Mouse (Mus musculus) intestine, embryonic 16.5 days (tissue): ENCODE measurements at regions not wholly inside any gene's neighbourhood (a gene's known extent, or its start where the extent isn't known, plus 50 kb on each side); places are given as distances from the start of the nearest gene placed in this dataset.

ENCODE experiments used
- ATAC-seq: fragments of 200-750 bp; cut with Nextera tagmentation; 2 replicates; pipeline ENCODE4 v1.8.0; 2017; ENCODE audit warnings: moderate TSS enrichment, moderate library complexity
- H3K27ac ChIP-seq: fragments of 300-500 bp; sonication (generic); 2 replicates; pipeline ENCODE4 v1.5.1; 2014; ENCODE audit warnings: mild to moderate bottlenecking, low read length
- H3K27me3 ChIP-seq: fragments of 300-500 bp; sonication (generic); replicated peaks from 2 replicates; pipeline ENCODE4 v1.6.1; 2014; ENCODE audit warnings: low read length, control low read depth, mixed read lengths; ENCODE audit not compliant: control insufficient read depth, insufficient read depth
- H3K36me3 ChIP-seq: fragments of 300-500 bp; sonication (generic); 2 replicates; pipeline ENCODE4 v1.6.1; 2014; ENCODE audit warnings: low read length, control low read depth; ENCODE audit not compliant: control insufficient read depth, insufficient read depth
- H3K4me1 ChIP-seq: fragments of 300-500 bp; sonication (generic); 2 replicates; pipeline ENCODE4 v1.6.1; 2014; ENCODE audit warnings: low read length, control low read depth, mixed read lengths; ENCODE audit not compliant: control insufficient read depth, insufficient read depth
- H3K4me2 ChIP-seq: fragments of 300-500 bp; sonication (generic); 2 replicates; pipeline ENCODE4 v1.6.1; 2014; ENCODE audit warnings: low read depth, low read length, control low read depth
- H3K4me3 ChIP-seq: fragments of 300-500 bp; sonication (generic); 2 replicates; pipeline ENCODE4 v1.5.1; 2014; ENCODE audit warnings: mild to moderate bottlenecking, low read length
- H3K9ac ChIP-seq: fragments of 300-500 bp; sonication (generic); 2 replicates; pipeline ENCODE4 v1.6.1; 2014; ENCODE audit warnings: low read depth, low read length
- H3K9me3 ChIP-seq: fragments of 300-500 bp; sonication (generic); 2 replicates; pipeline ENCODE4 v1.6.1; 2016; ENCODE audit warnings: low read length, control low read depth; ENCODE audit not compliant: control insufficient read depth
- WGBS: fragments of 180-500 bp; shearing (Covaris S2); extraction: QIAGEN DNeasy Blood & Tissue Kit; methylation state at CpG from one replicate; pipeline ENCODE4 v1.1.7; 2014; 5-methylcytosine and 5-hydroxymethylcytosine counted together

DNA sequence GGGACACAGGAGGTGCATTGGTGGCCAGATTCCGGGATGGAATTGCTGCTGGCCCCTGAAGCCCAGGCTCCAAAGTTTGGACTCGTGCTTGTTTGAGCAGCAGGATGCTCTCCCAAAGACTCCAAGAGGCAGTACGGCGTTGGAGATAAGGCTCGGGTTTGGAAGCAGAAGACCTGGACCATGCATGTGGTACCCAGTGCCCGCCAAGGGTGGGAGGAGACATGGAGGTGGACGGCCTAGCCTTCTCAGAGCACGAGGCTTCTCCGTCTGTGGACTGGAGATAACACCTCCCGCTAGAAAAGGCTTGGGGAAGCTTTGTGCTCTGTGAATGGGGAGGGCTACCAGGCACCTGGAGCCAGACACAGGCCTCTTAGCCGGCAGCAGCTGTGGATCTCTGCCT is 271.7 kb downstream of the Rps6kc1 start:
- no peaks in the 10 kb centered on the region for H3K27me3 ChIP-seq
- no peaks in the 10 kb centered on the region for H3K36me3 ChIP-seq
- no peak overlapping the region for H3K4me2 ChIP-seq
- 83% methylated on average over 11 of the region's 11 CpGs for WGBS
- no peak overlapping the region for H3K27ac ChIP-seq
- no peak overlapping the region for H3K4me3 ChIP-seq
- no peak for ATAC-seq
- no peaks in the 10 kb centered on the region for H3K9me3 ChIP-seq
- H3K9ac ChIP-seq, result no peak overlapping the region
- H3K4me1 ChIP-seq, result no peaks in the 10 kb centered on the region

DNA sequence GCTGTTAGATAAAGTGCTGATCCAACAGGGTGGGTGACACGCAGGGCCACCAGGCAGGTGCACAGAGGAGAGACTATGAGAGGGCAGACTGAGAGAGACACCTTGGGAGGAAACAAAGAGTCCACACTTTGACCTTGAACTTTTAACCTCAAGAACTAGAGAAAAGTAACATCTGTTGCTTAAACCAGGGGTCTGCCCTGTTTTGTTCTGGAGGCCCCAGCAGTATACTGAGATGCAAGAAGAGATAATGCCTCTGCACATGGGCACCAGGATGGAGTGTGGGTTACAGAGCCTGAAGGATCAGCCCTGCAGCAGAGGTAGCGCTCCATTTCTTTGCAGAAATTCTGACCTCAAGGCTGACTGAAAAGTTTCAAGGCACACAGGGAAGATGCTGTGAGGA is 276.6 kb downstream of the Rps6kc1 start:
- ATAC-seq, result no peak
- H3K4me1 ChIP-seq, result no peaks in the 10 kb centered on the region
- H3K9ac ChIP-seq, result no peak overlapping the region
- H3K4me3 ChIP-seq, result no peak overlapping the region
- no peaks in the 10 kb centered on the region for H3K36me3 ChIP-seq
- H3K9me3 ChIP-seq, result no peaks in the 10 kb centered on the region
- WGBS, result 85% methylated on average over 2 of the region's 2 CpGs
- H3K4me2 ChIP-seq, result no peak overlapping the region
- H3K27ac ChIP-seq, result no peak overlapping the region
- H3K27me3 ChIP-seq, result no peaks in the 10 kb centered on the region

DNA sequence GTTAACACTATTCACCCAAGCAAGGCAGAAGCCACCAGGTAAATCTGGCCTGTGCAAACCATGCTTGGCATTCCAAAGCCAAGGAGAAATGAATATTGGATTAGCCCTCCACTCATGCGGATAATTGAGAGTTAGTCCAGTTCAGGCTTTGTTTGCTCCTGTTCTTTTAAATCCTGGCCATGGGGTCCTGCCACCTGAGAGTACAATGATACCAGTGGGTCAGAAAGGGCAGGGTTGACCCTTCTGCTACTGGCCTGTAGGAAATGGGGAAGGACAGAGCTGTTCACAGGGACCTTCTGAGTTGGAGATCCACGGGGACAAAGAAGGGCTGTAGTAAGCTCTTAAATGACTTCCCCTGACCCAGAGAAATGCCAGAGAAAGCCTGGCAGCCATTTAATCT is 279.9 kb downstream of the Rps6kc1 start:
- H3K4me3 ChIP-seq, result no peak overlapping the region
- 65% methylated on average over 2 of the region's 2 CpGs for WGBS
- no peaks in the 10 kb centered on the region for H3K9me3 ChIP-seq
- no peak overlapping the region for H3K9ac ChIP-seq
- ATAC-seq, result no peak
- H3K4me2 ChIP-seq, result no peak overlapping the region
- H3K27me3 ChIP-seq, result no peaks in the 10 kb centered on the region
- H3K4me1 ChIP-seq, result no peaks in the 10 kb centered on the region
- no peaks in the 10 kb centered on the region for H3K36me3 ChIP-seq
- H3K27ac ChIP-seq, result no peak overlapping the region

- Histone ChIP-seq H3K27ac (no peak overlapping the region), H3K4me1 (no peaks in the 10 kb centered on the region), H3K9me3 (no peaks in the 10 kb centered on the region), H3K4me3 (no peak overlapping the region), H3K4me2 (no peak overlapping the region), H3K9ac (no peak overlapping the region), H3K27me3 (no peaks in the 10 kb centered on the region), H3K36me3 (no peaks in the 10 kb centered on the region)
- WGBS, result 87% methylated on average over 5 of the region's 5 CpGs
- ATAC-seq, result no peak
Observed at GRCm38 (mm10) chr1:190630193-190630592, 281.4 kb downstream of the Rps6kc1 start.

DNA sequence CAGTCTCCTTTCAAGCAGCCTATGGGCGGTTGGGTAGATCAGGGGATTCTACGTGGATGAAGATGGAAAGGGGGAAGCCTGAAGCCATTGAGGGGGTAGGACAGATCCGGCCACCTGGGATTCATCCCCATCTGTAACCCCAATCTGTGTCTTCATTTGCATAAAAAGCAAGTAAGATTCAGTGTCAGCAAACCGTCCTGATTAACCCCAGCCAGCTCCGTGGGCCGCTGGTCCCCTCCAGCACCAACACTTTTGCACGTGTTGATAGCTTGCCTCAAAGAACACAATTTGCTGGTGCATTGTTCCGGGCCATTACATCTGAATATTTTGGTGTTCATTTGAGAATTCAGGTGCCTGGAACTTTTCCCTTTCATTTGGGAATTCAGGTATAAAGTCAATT is 287.7 kb downstream of the Rps6kc1 start:
- H3K9me3 ChIP-seq, result no peaks in the 10 kb centered on the region
- H3K4me2 ChIP-seq, result no peak overlapping the region
- H3K27ac ChIP-seq, result no peak overlapping the region
- H3K36me3 ChIP-seq, result no peaks in the 10 kb centered on the region
- whole genome bisulfite sequencing, result 84% methylated on average over 8 of the region's 8 CpGs
- H3K27me3 ChIP-seq, result no peaks in the 10 kb centered on the region
- no peak overlapping the region for H3K9ac ChIP-seq
- H3K4me1 ChIP-seq, result no peaks in the 10 kb centered on the region
- H3K4me3 ChIP-seq, result no peak overlapping the region
- ATAC-seq, result no peak

- no peak overlapping the region for H3K4me3 ChIP-seq
- H3K27me3 ChIP-seq, result no peaks in the 10 kb centered on the region
- WGBS, result 53% methylated on average over 3 of the region's 3 CpGs
- H3K9ac ChIP-seq, result no peak overlapping the region
- H3K36me3 ChIP-seq, result no peaks in the 10 kb centered on the region
- ATAC-seq, result no peak
- no peaks in the 10 kb centered on the region for H3K9me3 ChIP-seq
- no peak overlapping the region for H3K27ac ChIP-seq
- no peaks in the 10 kb centered on the region for H3K4me1 ChIP-seq
- no peak overlapping the region for H3K4me2 ChIP-seq
Observed at GRCm38 (mm10) chr1:190600425-190600824, 311.1 kb downstream of the Rps6kc1 start.

DNA sequence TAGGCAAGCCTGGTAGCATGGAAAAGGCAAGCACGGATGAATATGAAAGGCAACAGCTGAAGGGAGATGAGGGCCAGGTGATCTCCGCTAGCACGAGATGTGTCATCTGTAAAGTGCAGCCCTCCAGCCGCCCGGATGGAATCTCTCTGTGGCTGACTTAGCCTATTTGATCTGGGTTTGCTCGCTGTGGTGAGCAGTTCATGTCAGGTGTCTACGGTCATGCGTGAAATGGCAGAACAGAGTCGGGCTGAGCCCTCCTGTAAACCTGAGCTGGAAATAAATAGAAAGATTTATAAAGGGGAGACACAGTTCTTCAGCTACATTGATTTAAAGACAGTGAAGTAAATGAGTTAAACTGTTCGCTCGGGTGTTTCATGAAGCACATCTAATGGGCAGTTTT is 311.9 kb downstream of the Rps6kc1 start:
- WGBS, result 78% methylated on average over 11 of the region's 11 CpGs
- H3K4me2 ChIP-seq, result no peak overlapping the region
- H3K27ac ChIP-seq, result no peak overlapping the region
- H3K4me3 ChIP-seq, result no peak overlapping the region
- ATAC-seq, result no peak
- H3K27me3 ChIP-seq, result no peaks in the 10 kb centered on the region
- no peak overlapping the region for H3K9ac ChIP-seq
- no peaks in the 10 kb centered on the region for H3K9me3 ChIP-seq
- H3K36me3 ChIP-seq, result no peaks in the 10 kb centered on the region
- no peaks in the 10 kb centered on the region for H3K4me1 ChIP-seq

DNA sequence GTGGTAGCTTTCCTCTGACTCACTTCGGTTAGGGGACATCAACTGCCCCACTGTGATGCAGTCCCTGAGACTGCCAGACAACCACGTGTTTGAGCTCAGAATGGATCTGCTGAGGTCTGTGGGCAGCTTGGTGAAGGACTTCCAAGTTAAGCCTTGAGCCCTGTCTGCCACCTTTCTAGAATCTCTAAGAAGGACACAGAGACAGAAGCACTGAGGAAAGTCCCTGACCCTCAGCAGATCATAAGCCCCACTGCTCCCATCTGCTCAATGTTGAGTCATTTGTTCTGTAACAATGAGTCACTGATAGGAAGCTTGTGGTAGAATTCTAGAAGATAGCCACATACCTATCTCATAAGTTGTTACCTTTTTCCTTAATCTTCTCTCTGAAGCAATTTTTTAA is 315.4 kb downstream of the Rps6kc1 start:
- Histone ChIP-seq H3K36me3 (no peaks in the 10 kb centered on the region), H3K9ac (no peak overlapping the region), H3K4me2 (no peak overlapping the region), H3K9me3 (no peaks in the 10 kb centered on the region), H3K4me1 (no peaks in the 10 kb centered on the region), H3K27ac (no peak overlapping the region), H3K27me3 (no peaks in the 10 kb centered on the region), H3K4me3 (no peak overlapping the region)
- no peak for ATAC-seq
- 83% methylated on average over 2 of the region's 2 CpGs for WGBS

DNA sequence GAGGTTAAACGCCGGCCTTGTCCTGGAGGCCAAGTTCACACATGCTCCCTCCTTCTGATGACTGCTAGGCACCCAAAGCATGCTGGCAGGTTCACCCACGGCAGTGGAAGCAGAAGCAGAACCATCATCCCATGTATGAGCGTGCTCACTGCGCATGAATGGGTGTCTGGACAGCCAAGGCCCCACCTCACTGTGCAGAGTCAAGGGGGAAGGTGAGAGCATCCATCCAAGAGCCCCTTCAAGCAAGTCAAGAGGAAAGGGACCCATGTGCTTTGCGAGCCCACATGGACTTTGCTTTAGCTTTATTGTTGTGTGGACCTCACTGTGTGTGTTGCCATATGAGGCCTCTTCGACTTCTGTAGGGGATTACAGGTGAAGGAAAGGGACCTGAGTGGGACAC is 319.9 kb downstream of the Rps6kc1 start:
- no peak overlapping the region for H3K9ac ChIP-seq
- ATAC-seq, result no peak
- H3K9me3 ChIP-seq, result no peaks in the 10 kb centered on the region
- no peak overlapping the region for H3K4me2 ChIP-seq
- H3K36me3 ChIP-seq, result no peaks in the 10 kb centered on the region
- no peaks in the 10 kb centered on the region for H3K4me1 ChIP-seq
- 94% methylated on average over 7 of the region's 7 CpGs for WGBS
- no peak overlapping the region for H3K4me3 ChIP-seq
- H3K27me3 ChIP-seq, result no peaks in the 10 kb centered on the region
- no peak overlapping the region for H3K27ac ChIP-seq

DNA sequence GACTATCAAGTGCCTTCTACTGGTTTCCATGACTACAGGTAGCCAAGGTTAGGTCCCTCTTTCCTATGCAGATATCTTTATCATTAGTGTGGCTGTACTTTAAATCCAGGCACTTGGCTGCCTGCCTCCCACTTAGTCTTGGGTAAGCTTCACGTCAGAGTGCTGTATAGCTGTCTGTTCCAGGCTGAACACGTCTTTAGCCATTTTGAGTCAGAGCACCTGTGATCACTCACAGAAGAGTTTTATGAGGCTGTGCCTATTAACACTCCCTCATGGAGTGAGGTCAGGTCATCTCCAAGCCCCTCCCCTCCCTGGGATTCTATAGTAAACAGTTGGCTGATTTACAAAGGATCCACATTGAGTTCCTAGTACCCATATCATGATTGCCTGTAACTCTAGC is 322.0 kb downstream of the Rps6kc1 start:
- ATAC-seq, result no peak
- WGBS, result 12% methylated on average over 2 of the region's 2 CpGs
- Histone ChIP-seq H3K36me3 (no peaks in the 10 kb centered on the region), H3K9me3 (no peaks in the 10 kb centered on the region), H3K9ac (no peak overlapping the region), H3K27ac (no peak overlapping the region), H3K27me3 (no peaks in the 10 kb centered on the region), H3K4me2 (no peak overlapping the region), H3K4me3 (no peak overlapping the region), H3K4me1 (no peaks in the 10 kb centered on the region)
